Mouse (Mus musculus) hindbrain, embryonic 11.5 days (tissue): ENCODE measurements at regions not wholly inside any gene's neighbourhood (a gene's known extent, or its start where the extent isn't known, plus 50 kb on each side); places are given as distances from the start of the nearest gene placed in this dataset.

Experiments used
- ATAC-seq: fragments of 200-750 bp; cut with Nextera tagmentation; 2 replicates; pipeline ENCODE4 v1.8.0; 2017; ENCODE audit warnings: mild to moderate bottlenecking, moderate TSS enrichment, moderate library complexity; ENCODE audit not compliant: low FRiP score
- DNase-seq: peaks from one replicate; pipeline ENCODE4 v3.0.0-alpha.2; 2015; ENCODE audit warnings: low spot score
- H3K27ac ChIP-seq: fragments of 300-500 bp; sonication (generic); 2 replicates; pipeline ENCODE4 v1.5.1; 2014; ENCODE audit warnings: mild to moderate bottlenecking, low read depth, low read length
- H3K27me3 ChIP-seq: fragments of 300-500 bp; sonication (generic); 2 replicates; pipeline ENCODE4 v1.6.1; 2014; ENCODE audit warnings: mild to moderate bottlenecking, low read length, moderate library complexity, mixed read lengths; ENCODE audit not compliant: control insufficient read depth, insufficient read depth
- H3K36me3 ChIP-seq: fragments of 300-500 bp; sonication (generic); 2 replicates; pipeline ENCODE4 v1.6.1; 2014; ENCODE audit warnings: mild to moderate bottlenecking, low read length, moderate library complexity, mixed read lengths; ENCODE audit not compliant: control insufficient read depth, insufficient read depth
- H3K4me1 ChIP-seq: fragments of 300-500 bp; sonication (generic); replicated peaks from 2 replicates; pipeline ENCODE4 v1.6.1; 2014; ENCODE audit warnings: low read length, mixed read lengths; ENCODE audit not compliant: control insufficient read depth, insufficient read depth
- H3K4me2 ChIP-seq: fragments of 300-500 bp; sonication (generic); replicated peaks from 2 replicates; pipeline ENCODE4 v1.6.1; 2014; ENCODE audit warnings: mild to moderate bottlenecking, low read depth, low read length
- H3K4me3 ChIP-seq: fragments of 300-500 bp; sonication (generic); 2 replicates; pipeline ENCODE4 v1.5.1; 2014; ENCODE audit warnings: low read depth, low read length
- H3K9ac ChIP-seq: fragments of 300-500 bp; sonication (generic); 2 replicates; pipeline ENCODE4 v1.6.1; 2014; ENCODE audit warnings: low read depth, low read length
- H3K9me3 ChIP-seq: fragments of 300-500 bp; sonication (generic); 2 replicates; pipeline ENCODE4 v1.6.1; 2016; ENCODE audit warnings: low read length; ENCODE audit not compliant: control insufficient read depth
- WGBS: fragments of 180-500 bp; shearing (Covaris S2); extraction: QIAGEN DNeasy Blood & Tissue Kit; methylation state at CpG from one replicate; pipeline ENCODE4 v1.1.7; 2014; 5-methylcytosine and 5-hydroxymethylcytosine counted together

GRCm38 (mm10) chr5:118365651-118366050 lies 120.6 kb downstream of the 2410131K14Rik start:
- DNase-seq (no peak), ATAC-seq (no peak)
- peaks cover 2% of the 10 kb centered on the region; the same call in 1 of the 2 replicates for H3K27me3 ChIP-seq
- no peak overlapping the region for H3K4me3 ChIP-seq
- no peaks in the 10 kb centered on the region for H3K4me1 ChIP-seq
- H3K36me3 ChIP-seq = no peaks in the 10 kb centered on the region
- WGBS = 34% methylated on average over 5 of the region's 5 CpGs
- no peak overlapping the region for H3K27ac ChIP-seq
- H3K9ac ChIP-seq = no peak overlapping the region
- H3K9me3 ChIP-seq = no peaks in the 10 kb centered on the region
- H3K4me2 ChIP-seq = no peak overlapping the region

GRCm38 (mm10) chr5:118367047-118367446 lies 122.0 kb downstream of the 2410131K14Rik start:
- ATAC-seq = no peak
- no peak overlapping the region for H3K4me3 ChIP-seq
- H3K9ac ChIP-seq = no peak overlapping the region
- H3K27me3 ChIP-seq = peaks cover 2% of the 10 kb centered on the region; the same call in 1 of the 2 replicates
- H3K4me2 ChIP-seq = no peak overlapping the region
- WGBS = 91% methylated on average over 11 of the region's 11 CpGs
- H3K36me3 ChIP-seq = no peaks in the 10 kb centered on the region
- H3K9me3 ChIP-seq = no peaks in the 10 kb centered on the region
- DNase-seq = no peak
- H3K27ac ChIP-seq = no peak overlapping the region
- no peaks in the 10 kb centered on the region for H3K4me1 ChIP-seq

GRCm38 (mm10) chr5:118373581-118373981 lies 128.6 kb downstream of the 2410131K14Rik start:
- Histone ChIP-seq H3K4me2 (no peak overlapping the region; the same call in 1 of the 2 replicates), H3K9me3 (no peaks in the 10 kb centered on the region), H3K9ac (no peak overlapping the region), H3K27me3 (no peaks in the 10 kb centered on the region; the same call in 1 of the 2 replicates), H3K27ac (no peak overlapping the region), H3K4me3 (no peak overlapping the region), H3K4me1 (peaks cover 3% of the 10 kb centered on the region; the same call in 1 of the 2 replicates), H3K36me3 (no peaks in the 10 kb centered on the region)
- no peak for ATAC-seq
- DNase-seq = peak; percentile 23
- 3% methylated on average over 13 of the region's 13 CpGs for WGBS

GRCm38 (mm10) chr5:118374968-118375367 lies 129.9 kb downstream of the 2410131K14Rik start:
- no peak overlapping the region for H3K27ac ChIP-seq
- H3K4me3 ChIP-seq = no peak overlapping the region

GRCm38 (mm10) chr5:118375916-118376315 lies 130.9 kb downstream of the 2410131K14Rik start:
- H3K27me3 ChIP-seq = peaks cover 4% of the 10 kb centered on the region
- H3K27ac ChIP-seq = no peak overlapping the region
- DNase-seq (no peak), ATAC-seq (no peak)
- no peak overlapping the region for H3K9ac ChIP-seq
- 67% methylated on average over 5 of the region's 5 CpGs for WGBS
- H3K4me3 ChIP-seq = no peak overlapping the region
- H3K4me2 ChIP-seq = no peak overlapping the region
- no peaks in the 10 kb centered on the region for H3K36me3 ChIP-seq
- peaks cover 10% of the 10 kb centered on the region for H3K4me1 ChIP-seq
- no peaks in the 10 kb centered on the region for H3K9me3 ChIP-seq

More at GRCm38 (mm10) chr5:118374968-118375367, 129.9 kb downstream of the 2410131K14Rik start:
- ATAC-seq (no peak), DNase-seq (no peak)
- no peak overlapping the region for H3K9ac ChIP-seq
- 67% methylated on average over 2 of the region's 2 CpGs for WGBS
- H3K27me3 ChIP-seq = peaks cover 4% of the 10 kb centered on the region
- no peak overlapping the region for H3K4me2 ChIP-seq
- no peaks in the 10 kb centered on the region for H3K9me3 ChIP-seq
- peaks cover 6% of the 10 kb centered on the region; the same call in 1 of the 2 replicates for H3K4me1 ChIP-seq
- no peaks in the 10 kb centered on the region for H3K36me3 ChIP-seq

GRCm38 (mm10) chr5:118376478-118376877 lies 131.5 kb downstream of the 2410131K14Rik start:
- ATAC-seq (no peak), DNase-seq (no peak)
- H3K4me1 ChIP-seq = peaks cover 10% of the 10 kb centered on the region
- H3K4me2 ChIP-seq = no peak overlapping the region
- H3K9me3 ChIP-seq = no peaks in the 10 kb centered on the region
- no peak overlapping the region for H3K27ac ChIP-seq
- peaks cover 4% of the 10 kb centered on the region for H3K27me3 ChIP-seq
- no peak overlapping the region for H3K4me3 ChIP-seq
- H3K36me3 ChIP-seq = no peaks in the 10 kb centered on the region
- no peak overlapping the region for H3K9ac ChIP-seq
- WGBS = 61% methylated on average over 5 of the region's 5 CpGs

GRCm38 (mm10) chr5:118377402-118377848 lies 132.4 kb downstream of the 2410131K14Rik start:
- H3K27me3 ChIP-seq = peaks cover 4% of the 10 kb centered on the region
- DNase-seq (no peak), ATAC-seq (no peak)
- no peak overlapping the region for H3K4me2 ChIP-seq
- peaks cover 10% of the 10 kb centered on the region for H3K4me1 ChIP-seq
- no peak overlapping the region for H3K4me3 ChIP-seq
- H3K9me3 ChIP-seq = no peaks in the 10 kb centered on the region
- H3K27ac ChIP-seq = no peak overlapping the region
- H3K9ac ChIP-seq = no peak overlapping the region
- 61% methylated on average over 8 of the region's 8 CpGs for WGBS
- no peaks in the 10 kb centered on the region for H3K36me3 ChIP-seq

- no peak overlapping the region for H3K4me3 ChIP-seq
- H3K4me2 ChIP-seq = no peak overlapping the region
- no peaks in the 10 kb centered on the region for H3K9me3 ChIP-seq
- DNase-seq (no peak), ATAC-seq (no peak)
- no peak overlapping the region for H3K9ac ChIP-seq
- H3K27ac ChIP-seq = peak overlapping the region; percentile 82
- H3K27me3 ChIP-seq = peaks cover 4% of the 10 kb centered on the region
- peaks cover 7% of the 10 kb centered on the region for H3K4me1 ChIP-seq
- 38% methylated on average over 24 of the region's 24 CpGs for WGBS
- no peaks in the 10 kb centered on the region for H3K36me3 ChIP-seq
Observed at GRCm38 (mm10) chr5:118379245-118380051, 134.4 kb downstream of the 2410131K14Rik start.

GRCm38 (mm10) chr5:118380052-118380421 lies 135.0 kb downstream of the 2410131K14Rik start:
- DNase-seq (no peak), ATAC-seq (0 out of 2 replicates have a peak, but pooled peaks have one; percentile 4)
- Histone ChIP-seq H3K4me3 (peak overlapping the region; percentile 33; the same call in 1 of the 2 replicates), H3K4me2 (peak overlapping the region; percentile 61), H3K27ac (peak overlapping the region; percentile 82), H3K9me3 (no peaks in the 10 kb centered on the region), H3K4me1 (peaks cover 7% of the 10 kb centered on the region), H3K36me3 (no peaks in the 10 kb centered on the region), H3K9ac (0 out of 2 replicates have a peak overlapping the region, but pooled peaks have one; percentile 1), H3K27me3 (peaks cover 4% of the 10 kb centered on the region)
- 27% methylated on average over 5 of the region's 5 CpGs for WGBS
